Mouse (Mus musculus) testis, adult 2 months (tissue): ENCODE results near the gene Glo1.

Experiments
- CTCF ChIP-seq: fragments of 200-500 bp; IDR thresholded peaks from 2 replicates; pipeline ENCODE4 v1.5.1; 2012; ENCODE audit warnings: low read depth, mild to moderate bottlenecking, inconsistent platforms, low read length, moderate library complexity; ENCODE audit not compliant: control insufficient read depth, insufficient read depth, insufficient replicate concordance
- POLR2A ChIP-seq: fragments of 200-500 bp; IDR thresholded peaks from 2 replicates; pipeline ENCODE4 v1.6.1; 2012; ENCODE audit warnings: low read depth, mild to moderate bottlenecking, inconsistent platforms, low read length, moderate library complexity; ENCODE audit not compliant: control insufficient read depth

DNA sequence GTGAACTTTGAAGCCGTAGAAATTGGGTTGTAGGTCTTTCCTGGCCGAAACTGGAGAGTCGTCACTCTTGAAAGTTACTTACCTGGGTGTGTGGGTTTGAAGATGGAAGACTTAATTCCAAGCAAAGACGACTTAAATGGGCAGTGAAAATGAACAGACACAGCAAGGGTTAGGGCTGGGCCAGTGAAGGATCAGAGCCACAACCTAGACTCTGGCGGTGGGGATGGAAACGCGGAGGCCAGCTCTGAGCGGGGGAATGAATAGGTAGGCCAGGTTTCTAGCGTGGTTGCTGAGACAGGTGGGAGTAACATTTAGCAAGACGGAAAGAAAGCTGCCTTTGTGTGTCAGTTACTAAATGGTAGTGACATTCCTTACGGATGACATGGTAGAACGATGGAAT, 49.7 kb downstream of the Glo1 start:
- TF ChIP-seq POLR2A = no peak
- no peak for TF ChIP-seq CTCF
